10 mouse cellular contexts compared by ENCODE assay signal in the genomic region with DNA sequence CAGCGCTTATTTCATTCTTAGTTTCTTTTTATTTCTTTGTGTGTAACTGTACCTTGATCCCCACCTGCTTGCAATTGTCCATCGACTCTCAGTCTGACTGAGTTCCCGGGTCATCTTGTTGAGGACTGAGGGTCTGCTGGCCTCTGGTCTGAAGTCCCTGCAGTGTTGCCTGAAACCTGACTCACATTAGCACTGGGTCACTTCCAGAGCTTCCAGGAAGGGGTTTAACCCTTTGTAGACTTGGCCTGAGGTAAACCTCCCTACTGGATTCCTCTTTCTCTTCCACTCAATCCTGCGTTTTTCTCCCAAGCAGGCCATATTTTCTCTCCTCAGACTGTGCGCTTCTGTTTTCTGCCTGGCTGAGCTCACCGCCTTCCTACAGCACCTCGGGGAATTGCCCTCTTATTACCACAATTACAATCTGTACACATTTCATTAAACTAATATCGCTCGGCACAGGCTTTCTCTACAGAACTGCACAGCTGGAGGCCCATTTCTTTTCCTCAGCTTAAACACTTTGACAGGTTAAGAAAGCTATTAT.
DNase-seq lines count a peak whose midpoint lies in the region; ATAC-seq and TF ChIP-seq lines count a peak whose summit lies in the region.
"Had no signal": no experiment of that assay in that cellular context is flagged by ENCODE, and none has a peak within 500 bp of the region (broad histone marks: within the 10 kb centered on the region; RNA-seq: fewer than 3 reads in every experiment).

No protein-coding gene starts in this region.

- ATAC-seq in heart, postnatal 0 days (ENCODE audit: insufficient read depth, low read depth), result no peak
- peak; percentile 32; the same call in 1 of the 2 replicates for ATAC-seq in embryonic facial prominence, embryonic 13.5 days (ENCODE audit: insufficient number of reproducible peaks, insufficient read depth, low FRiP score, low TSS enrichment, low read depth)
- ATAC-seq in neural tube, embryonic 13.5 days (ENCODE audit: low read depth), result peak; percentile 93
- no peak for ATAC-seq in erythroid progenitor cell, adult 5-6 weeks (replicated peaks; ENCODE audit: low FRiP score, poor library complexity, severe bottlenecking)

- 65% methylated on average over 9 of the region's 9 CpGs for WGBS in heart, postnatal 0 days
- 9% methylated on average over 9 of the region's 9 CpGs for WGBS in embryonic facial prominence, embryonic 13.5 days
- WGBS in neural tube, embryonic 13.5 days, result 6% methylated on average over 9 of the region's 9 CpGs

- TF ChIP-seq EP300 in heart, postnatal 0 days (IDR thresholded peaks at IDR 0.05; ENCODE audit: low read depth), result no peak

- no peaks in the 10 kb centered on the region for H3K9me3 ChIP-seq in heart, postnatal 0 days (replicated peaks; ENCODE audit: control insufficient read depth, low read length)
- no peaks in the 10 kb centered on the region for H3K9me3 ChIP-seq in embryonic facial prominence, embryonic 13.5 days
- H3K9me3 ChIP-seq in neural tube, embryonic 13.5 days, result no peaks in the 10 kb centered on the region

- TF ChIP-seq CTCF in heart, postnatal 0 days (IDR thresholded peaks at IDR 0.05; ENCODE audit: low read depth), result no peak

- intact Hi-C loops in heart, postnatal 14 days (cut with DNase I), result no loop called here

- H3K36me3 ChIP-seq in heart, postnatal 0 days (replicated peaks; ENCODE audit: control insufficient read depth, insufficient read depth, low read length), result no peaks in the 10 kb centered on the region
- no peaks in the 10 kb centered on the region for H3K36me3 ChIP-seq in embryonic facial prominence, embryonic 13.5 days
- no peaks in the 10 kb centered on the region for H3K36me3 ChIP-seq in neural tube, embryonic 13.5 days

- no peak overlapping the region for H3K9ac ChIP-seq in heart, postnatal 0 days (replicated peaks; ENCODE audit: low read depth, low read length)
- H3K9ac ChIP-seq in embryonic facial prominence, embryonic 13.5 days, result 0 out of 2 replicates have a peak overlapping the region, but pooled peaks have one; percentile 6
- 0 out of 2 replicates have a peak overlapping the region, but pooled peaks have one; percentile 22 for H3K9ac ChIP-seq in neural tube, embryonic 13.5 days

- no peaks in the 10 kb centered on the region for H3K27me3 ChIP-seq in heart, postnatal 0 days (ENCODE audit: control insufficient read depth, insufficient read depth, low read length)
- no peaks in the 10 kb centered on the region for H3K27me3 ChIP-seq in embryonic facial prominence, embryonic 13.5 days
- H3K27me3 ChIP-seq in neural tube, embryonic 13.5 days, result no peaks in the 10 kb centered on the region

- H3K4me1 ChIP-seq in heart, postnatal 0 days (ENCODE audit: control insufficient read depth, insufficient read depth), result no peaks in the 10 kb centered on the region
- H3K4me1 ChIP-seq in embryonic facial prominence, embryonic 13.5 days, result peaks cover 20% of the 10 kb centered on the region
- H3K4me1 ChIP-seq in neural tube, embryonic 13.5 days (replicated peaks), result peaks cover 26% of the 10 kb centered on the region

- peak overlapping the region; percentile 13; the same call in 1 of the 2 replicates for H3K27ac ChIP-seq in heart, postnatal 0 days (ENCODE audit: low read depth)
- H3K27ac ChIP-seq in embryonic facial prominence, embryonic 13.5 days, result peak overlapping the region; percentile 83
- H3K27ac ChIP-seq in neural tube, embryonic 13.5 days (replicated peaks), result peak overlapping the region; percentile 78

- DNase-seq in heart, postnatal 0 days (ENCODE audit: low spot score), result no peak
- DNase-seq in heart, postnatal 14 days, result no peak
- peak; percentile 54 for DNase-seq in hindlimb bud, embryonic 11.5 days (ENCODE audit: extremely low spot score, low read depth, low spot score)
- no peak for DNase-seq in frontal cortex, postnatal 10 days (ENCODE audit: low spot score in 2 of 2)
- DNase-seq in right cerebral cortex, postnatal 25 days, result no peak
- DNase-seq: adrenal gland, postnatal 10 days; thymus, adult 18-20 months had no signal

- no peak overlapping the region for H3K4me3 ChIP-seq in heart, postnatal 0 days (ENCODE audit: low read depth, low read length)
- H3K4me3 ChIP-seq in embryonic facial prominence, embryonic 13.5 days, result peak overlapping the region; percentile 23
- no peak overlapping the region for H3K4me3 ChIP-seq in neural tube, embryonic 13.5 days

- H3K4me2 ChIP-seq in heart, postnatal 0 days (ENCODE audit: low read depth, low read length), result no peak overlapping the region
- H3K4me2 ChIP-seq in embryonic facial prominence, embryonic 13.5 days, result peak overlapping the region; percentile 53
- H3K4me2 ChIP-seq in neural tube, embryonic 13.5 days, result peak overlapping the region; percentile 38

Comparison
In these comparisons a context has a peak if more than half of its experiments do, and no peak if none do; other contexts are left out.
1. ATAC-seq: peak in embryonic facial prominence, embryonic 13.5 days (single experiment) and neural tube, embryonic 13.5 days (single experiment); none in heart, postnatal 0 days (single experiment) and erythroid progenitor cell, adult 5-6 weeks (single experiment).
2. H3K27ac ChIP-seq: peak in every context shown above with its lines; median percentile 83 in embryonic facial prominence, embryonic 13.5 days; 78 in neural tube, embryonic 13.5 days; 13 in heart, postnatal 0 days.